Mouse (Mus musculus) layer of hippocampus, postnatal 14 days (tissue): ENCODE measurements around the gene Tmem63a. TPM values are rescaled to one million over a fixed set of nuclear protein-coding genes. Genes with fewer than 3 reads are reported as not detected.
"Not testable (repeated sequence)": the region's sequence is repeated elsewhere in the genome, so short reads cannot be mapped to it uniquely, and the experiment has no call there.

Experiments used
- DNase-seq, 2 experiments: peaks; one replicate each; pipeline ENCODE4 v3.0.0; 2021 to 2022; ENCODE audit warnings: low spot score in 2 of 2, mixed read lengths in 1 of 2
- total RNA-seq, 2 experiments: library from RNA; stranded (reverse); gene quantifications; 2 replicates each; pipeline ENCODE4 v1.2.3; 2021

Gene Tmem63a
- total RNA-seq, 2 experiments from 2014 or later: 8.6 to 11.5 TPM

- no peak for DNase-seq
These were observed 17.4 kb upstream of the Tmem63a start for GRCm38 (mm10) chr1:180924737-180925136.

- DNase-seq: no peak
These were observed 15.9 kb upstream of the Tmem63a start for GRCm38 (mm10) chr1:180926286-180926685.

GRCm38 (mm10) chr1:180929599-180929998, 12.5 kb upstream of the Tmem63a start:
- no peak for DNase-seq

GRCm38 (mm10) chr1:180931106-180931505, 11.0 kb upstream of the Tmem63a start:
- no peak for DNase-seq

GRCm38 (mm10) chr1:180933659-180934058, 8.5 kb upstream of the Tmem63a start:
- DNase-seq: no peak

GRCm38 (mm10) chr1:180934467-180935419, 7.4 kb upstream of the Tmem63a start, which contains the start of gene Lefty1:
TSS of gene Lefty1 (plus strand) at chr1:180935022.
- no peak for DNase-seq

GRCm38 (mm10) chr1:180936610-180937398, 5.3 kb upstream of the Tmem63a start:
- not testable (repeated sequence) for DNase-seq

GRCm38 (mm10) chr1:180937631-180938030, 4.5 kb upstream of the Tmem63a start:
- DNase-seq: not testable (repeated sequence)

- not testable (repeated sequence) for DNase-seq
These were observed 3.4 kb upstream of the Tmem63a start for GRCm38 (mm10) chr1:180938781-180939180.

GRCm38 (mm10) chr1:180940776-180941460, 1.2 kb upstream of the Tmem63a start:
- no peak for DNase-seq

- DNase-seq: no peak
These were observed 418 bp upstream of the Tmem63a start for GRCm38 (mm10) chr1:180941726-180942125.

- DNase-seq: no peak
These were observed 994 bp downstream of the Tmem63a start for GRCm38 (mm10) chr1:180943032-180943644.

- DNase-seq: no peak
These were observed 1.8 kb downstream of the Tmem63a start for GRCm38 (mm10) chr1:180943896-180944295.

- no peak for DNase-seq
These were observed 2.4 kb downstream of the Tmem63a start for GRCm38 (mm10) chr1:180944553-180944952.

GRCm38 (mm10) chr1:180945001-180945980, 3.1 kb downstream of the Tmem63a start:
- DNase-seq: peak; percentile 29 to 33

- DNase-seq: no peak
These were observed 4.3 kb downstream of the Tmem63a start for GRCm38 (mm10) chr1:180946448-180946847.

GRCm38 (mm10) chr1:180952085-180952746, 10.1 kb downstream of the Tmem63a start:
- no peak for DNase-seq

- DNase-seq: no peak
These were observed 10.7 kb downstream of the Tmem63a start for GRCm38 (mm10) chr1:180952808-180953207.

GRCm38 (mm10) chr1:180956401-180956800, 14.3 kb downstream of the Tmem63a start:
- no peak for DNase-seq
